Mouse (Mus musculus): ENCODE data around the gene Tm2d3.
A peak's percentile ranks its signal among the peaks of the same experiment; 100 is the strongest.

Tm2d3 gene

DNA sequence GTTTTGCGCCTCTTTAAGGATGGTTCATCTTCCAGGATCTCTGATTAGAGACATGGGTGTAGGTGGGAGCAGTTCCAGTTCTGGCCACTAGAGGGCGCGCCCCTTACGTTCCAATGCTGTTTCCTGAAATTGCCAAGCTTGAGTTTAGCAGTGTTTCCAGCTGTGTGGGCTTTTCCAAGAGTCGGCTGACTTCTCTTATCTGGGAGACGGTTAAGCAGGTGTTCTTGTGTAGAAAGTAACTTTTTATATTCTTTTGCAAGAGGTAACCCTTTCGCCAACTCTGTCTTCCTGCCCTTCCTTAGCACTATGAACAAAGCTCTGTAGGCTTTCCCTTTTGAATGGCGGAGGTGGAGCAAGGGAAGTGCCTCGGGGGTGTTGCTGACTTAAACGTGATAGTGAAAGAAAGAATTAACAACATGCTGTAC, 13.9 kb downstream of the Tm2d3 start:
- DNase-seq (ENCODE audit: low spot score in 2 of 2) = peak; percentile 18 to 47

- no peak for DNase-seq (ENCODE audit: low spot score in 2 of 2)
Measured at GRCm38 (mm10) chr7:65708506-65708905, 17.5 kb downstream of the Tm2d3 start.

GRCm38 (mm10) chr7:65710301-65710700, 19.3 kb downstream of the Tm2d3 start:
- no peak for DNase-seq (ENCODE audit: low spot score in 2 of 2)

DNA sequence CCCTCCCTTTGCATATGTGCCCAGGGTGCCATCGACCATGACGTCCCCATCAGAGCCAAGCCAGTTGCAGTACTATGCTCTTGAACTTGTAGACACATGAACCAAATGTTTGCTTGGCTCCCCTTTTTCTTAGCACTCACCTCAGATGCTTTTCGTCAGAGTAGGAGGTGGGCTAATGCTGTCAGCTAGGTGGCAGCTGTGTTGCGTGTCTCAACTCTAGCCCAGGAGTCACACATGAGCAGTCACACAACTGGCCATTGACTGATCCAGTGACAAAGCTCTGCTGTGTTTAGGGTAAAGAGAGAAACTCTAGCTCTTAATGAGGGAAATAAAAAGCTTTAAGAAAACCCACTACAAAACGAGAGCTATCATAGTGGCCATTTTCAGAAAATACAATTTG, 22.8 kb downstream of the Tm2d3 start:
- no peak for DNase-seq (ENCODE audit: low spot score in 2 of 2)

GRCm38 (mm10) chr7:65714304-65714703, 23.3 kb downstream of the Tm2d3 start:
- DNase-seq (ENCODE audit: low spot score in 2 of 2) = no peak

DNA sequence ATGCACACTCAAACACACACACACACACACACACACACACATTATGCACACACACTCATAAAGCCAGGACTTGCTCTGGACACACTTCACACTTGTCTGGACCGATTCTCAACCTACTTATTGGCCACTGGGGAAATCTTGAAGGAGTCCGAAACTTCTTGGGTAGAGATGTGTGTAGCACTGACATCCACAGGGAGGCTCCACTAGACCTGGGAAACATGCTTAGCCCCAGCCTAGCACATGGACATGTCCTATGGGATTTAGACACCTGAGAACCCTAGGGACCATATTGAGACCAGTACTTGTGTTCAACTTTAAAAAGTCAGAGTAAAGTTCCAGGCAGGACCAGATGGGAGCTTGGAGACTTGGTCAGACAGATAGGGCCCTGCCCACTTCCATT, 43.1 kb downstream of the Tm2d3 start:
- no peak for DNase-seq (ENCODE audit: low spot score in 2 of 2)

DNA sequence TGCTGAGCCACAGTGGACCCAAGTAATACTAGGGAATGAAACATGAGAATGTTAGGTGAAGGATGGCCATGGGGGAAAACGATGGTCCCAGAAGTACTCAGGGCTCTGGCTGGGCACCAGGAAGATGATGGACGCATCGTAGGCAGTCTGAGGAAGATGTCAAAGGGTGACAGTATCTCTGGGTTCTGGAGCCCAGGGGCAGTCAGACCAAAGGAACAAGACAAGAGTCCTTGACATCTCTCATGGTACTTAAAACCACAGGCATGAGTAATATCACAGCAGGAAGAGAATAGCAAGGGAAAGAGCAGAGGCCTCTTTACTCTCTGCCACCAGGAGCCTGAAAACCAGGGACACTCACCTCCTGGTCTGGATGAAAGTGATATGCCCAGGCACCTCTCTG, 44.3 kb downstream of the Tm2d3 start:
- DNase-seq (ENCODE audit: low spot score in 2 of 2) = no peak

- peak in 1 of 2 experiments; percentile 5 for DNase-seq (ENCODE audit: low spot score in 2 of 2)
Measured at GRCm38 (mm10) chr7:65737286-65738040, 46.5 kb downstream of the Tm2d3 start.

DNA sequence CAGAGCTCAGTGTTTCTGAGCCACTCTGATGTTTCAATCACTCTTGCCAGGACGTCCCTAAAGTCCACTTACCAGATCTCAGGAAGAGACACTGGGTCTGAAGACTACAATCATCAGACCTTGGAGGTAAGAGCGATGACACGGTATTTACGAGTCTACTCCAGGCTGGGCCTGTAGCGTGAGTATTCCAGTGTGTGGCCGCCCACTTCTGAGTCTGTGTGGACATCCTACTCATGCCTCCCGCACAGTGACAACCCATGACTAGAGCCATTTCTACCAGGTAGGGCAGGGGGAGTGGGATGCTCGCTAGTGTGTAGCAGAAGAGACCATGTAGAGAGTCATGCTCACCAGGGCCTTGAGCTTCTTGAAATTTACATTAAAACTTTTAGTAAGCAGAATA, 51.9 kb downstream of the Tm2d3 start:
- DNase-seq (ENCODE audit: low spot score in 2 of 2) = no peak

- DNase-seq (ENCODE audit: low spot score in 2 of 2) = no peak
Measured at GRCm38 (mm10) chr7:65747990-65748955, 57.3 kb downstream of the Tm2d3 start.
